Mouse (Mus musculus) heart, adult 8-10 months (tissue): ENCODE results near the gene Mas1. TPM values are rescaled to one million over a fixed set of nuclear protein-coding genes. Genes with fewer than 3 reads are reported as not detected.
"Not testable (repeated sequence)": the region's sequence is repeated elsewhere in the genome, so short reads cannot be mapped to it uniquely, and the experiment has no call there.

Experiments used
- DNase-seq: peaks from one replicate; pipeline ENCODE4 v3.0.0; 2022; ENCODE audit warnings: low spot score
- total RNA-seq, 4 experiments: library from RNA; stranded (reverse); gene quantifications; 2 replicates each; pipeline ENCODE4 v1.2.4; 2022

Gene Mas1
- 1 to 10 TPM in 2 of 4 experiments, under 1 TPM in 2; 0.31 to 1.3 (median 0.96) TPM for total RNA-seq

GRCm38 (mm10) chr17:12868043-12868442 is at the start of gene Mas1:
Gene Mas1, minus strand, starts transcription at chr17:12868143.
- DNase-seq, result no peak

- DNase-seq, result no peak
Observed at GRCm38 (mm10) chr17:12916588-12917380, 48.8 kb upstream of the Mas1 start.

GRCm38 (mm10) chr17:12915881-12916583 is 48.1 kb upstream of the Mas1 start, which contains the start of gene Mrpl18:
Gene Mrpl18, minus strand, starts transcription at chr17:12916345.
- peak; percentile 99 for DNase-seq

GRCm38 (mm10) chr17:12915488-12915880 is 47.5 kb upstream of the Mas1 start, which contains the start of gene Tcp1:
Gene Tcp1, plus strand, starts transcription at chr17:12915701.
- no peak for DNase-seq

GRCm38 (mm10) chr17:12910391-12910790 is 42.4 kb upstream of the Mas1 start:
- DNase-seq, result no peak

- DNase-seq, result no peak
Observed at GRCm38 (mm10) chr17:12909361-12910280, 41.7 kb upstream of the Mas1 start, which contains the start of gene Pnldc1. Gene Pnldc1, minus strand, starts transcription at chr17:12910230.

GRCm38 (mm10) chr17:12906436-12906835 is 38.5 kb upstream of the Mas1 start:
- DNase-seq, result no peak

DNA sequence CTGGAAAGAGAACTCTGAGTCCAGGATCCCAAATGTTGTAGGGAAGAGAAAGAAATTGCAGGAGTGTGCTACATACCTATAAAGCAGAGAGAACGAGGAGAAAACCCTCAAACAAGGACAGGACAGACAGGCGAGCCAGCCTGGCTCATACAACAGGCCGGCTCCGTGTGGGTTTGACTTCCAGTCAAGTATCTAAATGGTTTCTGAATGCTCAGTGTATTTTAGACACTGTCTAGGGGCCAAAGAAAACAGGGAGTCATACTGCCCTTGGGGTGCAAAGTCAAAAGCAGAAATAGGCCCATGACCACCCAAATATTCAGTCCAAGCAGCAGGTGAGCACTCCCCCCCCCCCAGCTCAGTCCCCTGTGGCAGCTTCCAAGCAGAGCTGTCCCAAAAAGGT is 37.9 kb upstream of the Mas1 start:
- DNase-seq, result no peak

GRCm38 (mm10) chr17:12904349-12904748 is 36.4 kb upstream of the Mas1 start:
- DNase-seq, result no peak

DNA sequence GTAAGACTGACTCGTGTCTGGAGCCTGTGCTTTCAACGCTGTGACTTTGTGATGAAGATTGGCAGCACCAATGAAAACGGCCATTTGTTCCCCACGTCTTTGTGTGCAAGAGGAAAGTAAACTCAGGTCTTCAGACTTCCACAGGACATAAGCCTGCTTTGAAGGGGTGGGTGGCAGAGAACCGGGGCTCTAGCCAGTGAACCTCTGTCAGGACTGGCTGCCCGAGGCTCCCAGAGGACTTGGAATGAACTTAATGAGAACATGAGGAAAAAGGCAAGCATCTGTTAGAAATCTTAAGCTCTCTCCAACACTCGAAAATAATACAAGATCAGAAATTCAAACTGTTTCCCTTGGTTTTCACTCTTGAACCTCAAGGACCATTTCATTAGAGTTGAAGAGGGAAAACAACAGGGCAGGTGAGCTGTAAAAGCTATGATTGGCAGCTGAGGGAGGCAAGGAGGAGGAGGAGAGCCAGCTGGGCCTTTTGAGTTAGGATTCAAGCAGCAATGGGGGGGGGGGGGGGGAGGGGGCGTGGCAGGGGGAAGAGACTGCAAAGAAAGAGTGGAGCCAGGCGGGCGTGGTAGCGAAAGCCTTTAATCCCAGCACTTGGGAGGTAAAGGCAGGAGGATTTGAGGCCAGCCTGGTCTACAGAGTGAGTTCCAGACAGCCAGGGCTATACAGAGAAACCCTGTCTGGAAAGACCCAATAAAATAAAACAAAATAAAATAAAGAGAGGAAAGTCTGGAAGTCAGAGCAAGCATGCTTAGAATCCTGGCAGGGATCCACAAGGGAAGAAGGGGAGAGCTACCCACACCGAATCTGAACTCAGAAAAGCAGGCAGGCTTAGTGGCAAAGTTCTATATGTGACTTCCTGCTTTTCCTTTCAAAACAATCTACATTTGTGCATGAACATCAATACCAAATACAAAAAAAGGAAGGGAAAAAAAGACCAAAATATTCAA is 35.7 kb upstream of the Mas1 start:
- DNase-seq, result no peak

DNA sequence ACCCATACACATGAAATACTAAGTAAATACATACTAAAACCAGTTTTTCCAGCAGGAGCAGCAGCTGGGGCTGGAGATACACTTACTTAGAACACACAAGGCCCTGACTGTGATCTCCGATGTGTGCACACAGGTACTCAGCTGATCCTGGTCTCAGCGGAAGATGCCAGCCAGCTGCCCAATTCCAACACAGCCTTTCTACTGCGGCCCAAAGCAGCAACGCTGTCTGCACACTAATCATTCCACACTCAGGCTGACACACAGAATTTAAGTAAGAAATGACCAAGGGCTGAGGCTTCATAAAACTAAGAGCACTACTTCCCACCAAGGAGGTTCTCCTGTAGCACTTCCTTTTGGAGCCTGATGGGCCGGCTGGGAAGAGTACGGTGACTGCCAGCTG is 34.3 kb upstream of the Mas1 start:
- no peak for DNase-seq

DNA sequence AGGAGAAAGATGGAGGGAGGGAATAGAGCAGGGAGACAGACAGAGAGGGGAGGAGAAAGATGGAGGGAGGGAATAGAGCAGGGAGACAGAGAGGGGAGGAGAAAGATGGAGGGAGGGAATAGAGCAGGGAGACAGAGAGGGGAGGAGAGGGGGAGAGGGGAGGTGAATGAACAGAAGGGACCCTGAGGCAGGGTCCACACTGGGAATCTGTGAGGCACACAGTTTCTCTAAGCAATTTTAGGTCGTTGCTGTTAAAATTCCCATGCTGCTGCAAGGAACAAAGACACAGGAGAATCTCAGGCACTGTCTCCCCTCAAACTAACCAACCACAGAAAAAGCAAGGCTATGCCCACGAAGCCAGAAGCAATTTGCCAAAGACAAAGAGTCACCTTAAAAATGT is 30.7 kb upstream of the Mas1 start:
- not testable (repeated sequence) for DNase-seq

DNA sequence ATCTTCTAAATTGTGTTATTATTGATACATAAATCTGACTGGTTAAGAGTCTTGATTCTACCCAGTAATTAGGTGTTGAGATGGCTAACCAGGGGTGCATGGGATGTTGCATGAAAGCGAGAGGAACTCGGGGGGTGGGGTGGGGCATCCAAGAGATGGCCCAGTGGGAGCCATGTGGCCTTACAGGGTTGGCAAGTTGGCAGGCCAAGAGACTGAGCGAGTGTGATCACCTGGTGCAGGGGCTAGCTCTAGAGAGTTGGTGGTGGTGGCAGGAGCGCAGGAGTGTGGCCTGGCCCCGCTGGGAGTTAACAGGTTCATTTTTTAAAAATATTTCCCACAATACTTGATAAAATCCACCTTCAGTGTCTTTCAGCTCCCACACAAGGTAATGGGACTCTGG is 29.7 kb upstream of the Mas1 start:
- DNase-seq, result no peak

DNA sequence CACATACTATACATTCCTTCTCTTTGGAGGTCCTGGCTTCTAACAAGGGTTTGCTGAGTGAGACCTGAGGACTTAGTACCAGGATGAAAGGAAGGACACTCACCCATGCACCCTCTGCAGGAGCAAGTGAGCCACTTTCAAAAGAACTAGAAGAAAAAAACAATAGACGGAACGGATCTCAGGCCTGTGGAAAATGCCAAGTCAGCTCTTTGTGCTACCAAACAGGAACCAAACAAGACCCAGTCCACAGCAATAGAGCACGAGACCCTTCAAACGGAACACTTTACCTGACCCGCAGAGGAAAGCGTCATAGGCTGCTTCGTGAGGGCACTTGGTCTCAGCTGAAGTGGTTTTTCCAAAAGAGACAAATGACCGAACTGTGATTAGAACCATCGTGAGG is 24.1 kb upstream of the Mas1 start:
- no peak for DNase-seq

DNA sequence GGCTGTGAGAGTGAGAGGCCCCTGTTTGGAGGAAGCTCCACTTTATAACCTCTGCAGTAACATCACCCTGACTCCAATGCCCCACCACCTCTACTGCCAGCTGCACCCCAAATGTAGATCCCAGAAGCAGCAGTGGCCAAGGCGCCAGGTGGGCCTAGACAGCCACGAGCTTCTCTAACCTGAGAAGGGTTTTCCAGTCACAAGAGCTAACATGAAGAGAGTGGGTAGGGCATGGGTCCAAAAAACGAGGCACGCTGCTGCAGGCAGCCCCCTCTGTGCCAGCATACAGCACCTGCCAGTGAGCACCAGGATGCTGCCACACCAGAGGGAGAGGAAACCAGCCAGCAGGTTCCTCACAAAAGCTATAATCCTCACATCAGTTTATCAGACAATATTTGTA is 23.1 kb upstream of the Mas1 start:
- no peak for DNase-seq

DNA sequence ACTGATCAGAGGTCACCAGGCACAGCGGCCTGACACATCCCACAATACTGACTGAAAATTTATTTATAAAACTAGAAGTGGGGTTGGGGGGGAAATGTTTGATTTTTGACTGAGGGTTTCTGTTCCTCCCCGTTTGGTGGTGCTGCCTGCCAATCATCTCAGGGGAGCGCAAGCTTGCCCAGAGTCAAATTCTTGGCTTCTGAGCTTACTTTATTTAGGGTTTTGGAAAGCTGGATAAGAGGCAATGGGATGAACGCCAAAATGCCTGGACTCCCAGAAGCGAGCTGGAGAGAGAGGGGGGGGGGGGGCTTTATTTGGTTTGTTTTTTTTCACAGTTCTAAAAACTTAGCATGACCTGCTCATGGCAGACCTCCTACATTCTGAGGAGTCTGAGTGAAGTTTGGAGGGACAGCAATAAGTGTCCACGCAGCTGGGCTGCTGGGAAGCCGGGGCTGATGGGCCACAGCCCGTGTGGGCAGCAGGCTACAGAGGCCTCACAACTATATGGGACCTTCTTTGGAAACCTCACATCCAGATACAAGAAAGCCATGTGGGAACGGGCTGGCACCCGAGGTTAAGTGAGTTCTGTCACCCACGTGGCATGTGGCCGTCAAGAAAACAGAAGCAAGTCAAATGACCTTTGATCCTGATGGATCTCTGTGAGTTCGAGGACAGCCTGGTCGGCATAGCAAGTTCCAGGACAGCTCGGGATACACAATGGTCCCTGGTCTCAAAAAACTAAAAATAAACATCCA is 19.3 kb upstream of the Mas1 start:
- DNase-seq, result peak; percentile 45

- no peak for DNase-seq
Observed at GRCm38 (mm10) chr17:12886620-12887019, 18.7 kb upstream of the Mas1 start.

DNA sequence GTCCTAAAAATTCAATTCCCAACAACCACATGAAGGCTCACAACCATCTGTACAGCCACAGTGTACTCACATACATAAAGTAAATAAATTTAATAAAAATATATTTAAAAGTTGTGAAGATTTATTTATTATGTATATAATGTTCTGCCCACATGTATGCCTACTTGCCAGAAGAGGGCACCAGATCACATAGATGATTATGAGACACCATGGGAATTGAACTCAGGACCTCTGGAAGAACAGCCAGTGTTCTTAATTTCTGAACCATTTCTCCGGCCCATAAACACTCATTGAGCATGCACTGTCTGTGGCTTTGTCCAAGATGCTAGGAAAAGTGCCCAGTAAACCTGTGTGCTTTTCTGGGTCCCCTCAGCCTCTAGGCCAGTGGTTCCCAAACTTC is 13.3 kb upstream of the Mas1 start:
- DNase-seq, result no peak

DNA sequence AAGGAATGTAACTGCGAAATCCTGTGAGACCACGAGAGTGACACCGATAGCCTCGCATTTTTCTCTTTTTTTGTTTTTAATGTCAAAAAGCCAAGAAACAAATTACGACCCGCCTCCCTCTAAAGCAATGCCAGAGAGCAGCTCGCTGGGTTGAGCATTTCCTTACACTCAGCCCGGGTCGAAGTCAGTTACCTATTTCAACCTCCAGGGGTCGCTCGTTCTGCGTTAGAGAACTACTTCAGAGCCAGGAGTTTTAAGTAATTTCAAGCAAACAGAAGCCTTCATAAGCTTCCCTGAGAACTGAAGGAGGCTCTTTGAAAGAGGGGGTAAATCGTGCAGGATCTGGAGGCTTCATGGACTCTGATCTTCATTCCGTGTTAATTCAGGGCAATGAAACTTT is 12.2 kb upstream of the Mas1 start:
- DNase-seq, result peak; percentile 76

DNA sequence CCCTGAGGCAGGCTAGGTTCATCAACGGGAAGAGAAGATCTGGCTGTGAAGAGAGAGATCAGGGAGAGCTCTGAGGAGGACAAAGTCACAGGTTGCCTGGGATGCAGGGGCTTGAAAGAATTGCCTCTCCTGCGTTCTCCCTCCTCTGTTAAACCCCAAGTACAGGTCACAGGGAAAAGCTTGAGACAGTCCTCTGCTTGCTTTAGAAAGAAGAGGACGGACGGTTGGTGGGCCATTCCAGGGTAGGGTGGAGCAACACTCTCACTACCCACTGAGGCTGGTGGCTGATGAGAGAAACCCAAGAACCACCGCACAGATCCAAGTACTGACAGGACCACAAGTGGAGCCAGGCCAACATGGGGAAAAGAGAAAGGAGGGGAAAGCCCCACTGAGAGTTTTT is 7.8 kb upstream of the Mas1 start, which contains the start of gene Mrgprh:
Mrgprh (plus strand) TSS at position 301 of the 400 bp plus-strand sequence.
- no peak for DNase-seq
